Mouse (Mus musculus): ENCODE measurements around the gene Plcd3.

Gene Plcd3

GRCm38 (mm10) chr11:103098531-103099190, 2.8 kb downstream of the Plcd3 start:
- DNase-seq (ENCODE audit: low spot score) = no peak

GRCm38 (mm10) chr11:103096979-103097894, 4.2 kb downstream of the Plcd3 start:
- DNase-seq (ENCODE audit: low spot score) = peak; percentile 51

GRCm38 (mm10) chr11:103095801-103096200, 5.7 kb downstream of the Plcd3 start:
- no peak for DNase-seq (ENCODE audit: low spot score)

- DNase-seq (ENCODE audit: low spot score) = no peak
Observed at GRCm38 (mm10) chr11:103095107-103095670, 6.3 kb downstream of the Plcd3 start.

- DNase-seq (ENCODE audit: low spot score) = no peak
Observed at GRCm38 (mm10) chr11:103093862-103094833, 7.3 kb downstream of the Plcd3 start.

GRCm38 (mm10) chr11:103093306-103093705, 8.2 kb downstream of the Plcd3 start:
- no peak for DNase-seq (ENCODE audit: low spot score)

- DNase-seq (ENCODE audit: low spot score) = no peak
Observed at GRCm38 (mm10) chr11:103081631-103082030, 19.8 kb downstream of the Plcd3 start.

GRCm38 (mm10) chr11:103080323-103081091, 21.0 kb downstream of the Plcd3 start:
- peak; percentile 66 for DNase-seq (ENCODE audit: low spot score)

GRCm38 (mm10) chr11:103078131-103078530, 23.3 kb downstream of the Plcd3 start:
- DNase-seq (ENCODE audit: low spot score) = no peak

GRCm38 (mm10) chr11:103076581-103076980, 24.9 kb downstream of the Plcd3 start:
- DNase-seq (ENCODE audit: low spot score) = no peak

- DNase-seq (ENCODE audit: low spot score) = no peak
Observed at GRCm38 (mm10) chr11:103076010-103076409, 25.4 kb downstream of the Plcd3 start.

- DNase-seq (ENCODE audit: low spot score) = no peak
Observed at GRCm38 (mm10) chr11:103074796-103075323, 26.6 kb downstream of the Plcd3 start.

GRCm38 (mm10) chr11:103074121-103074650, 27.3 kb downstream of the Plcd3 start:
- DNase-seq (ENCODE audit: low spot score) = no peak

GRCm38 (mm10) chr11:103073671-103074070, 27.8 kb downstream of the Plcd3 start:
- DNase-seq (ENCODE audit: low spot score) = no peak

- DNase-seq (ENCODE audit: low spot score) = no peak
Observed at GRCm38 (mm10) chr11:103070322-103070880, 31.1 kb downstream of the Plcd3 start.

GRCm38 (mm10) chr11:103069731-103070130, 31.7 kb downstream of the Plcd3 start:
- DNase-seq (ENCODE audit: low spot score) = no peak

- DNase-seq (ENCODE audit: low spot score) = no peak
Observed at GRCm38 (mm10) chr11:103068884-103069283, 32.6 kb downstream of the Plcd3 start.

GRCm38 (mm10) chr11:103068272-103068671, 33.2 kb downstream of the Plcd3 start:
- no peak for DNase-seq (ENCODE audit: low spot score)

- DNase-seq (ENCODE audit: low spot score) = no peak
Observed at GRCm38 (mm10) chr11:103067457-103068001, 33.9 kb downstream of the Plcd3 start.

- no peak for DNase-seq (ENCODE audit: low spot score)
Observed at GRCm38 (mm10) chr11:103067051-103067361, 34.5 kb downstream of the Plcd3 start.

Measured in embryo, embryonic 10 days (tissue).